Mouse (Mus musculus) activated CD4-positive, CD25-positive, alpha-beta regulatory T cell, adult 4 months (primary cell): Measurements from ENCODE around the gene Nkx2-3. TPM values are rescaled to one million over a fixed set of nuclear protein-coding genes. Genes with fewer than 3 reads are reported as not detected.

Experiments
- ATAC-seq: one replicate; pipeline ENCODE4 v1.8.0; 2017
- polyA plus RNA-seq, 2 experiments: library from polyadenylated mRNA; unstranded; fragments of 100-300 nt; shearing (Covaris generic); gene quantifications; one replicate each; pipeline ENCODE4 v1.2.1; 2017

Nkx2-3 gene
- not detected for polyA plus RNA-seq

- ATAC-seq = no peak
Measured at GRCm38 (mm10) chr19:43612051-43612450, at the start of gene Nkx2-3. Gene Nkx2-3, plus strand, starts transcription at chr19:43612325.

- no peak for ATAC-seq
Measured at GRCm38 (mm10) chr19:43563166-43563565, 49.0 kb upstream of the Nkx2-3 start.

- no peak for ATAC-seq
Measured at GRCm38 (mm10) chr19:43568298-43568697, 43.8 kb upstream of the Nkx2-3 start.

- no peak for ATAC-seq
Measured at GRCm38 (mm10) chr19:43569133-43569532, 43.0 kb upstream of the Nkx2-3 start.

GRCm38 (mm10) chr19:43570831-43571790 lies 41.0 kb upstream of the Nkx2-3 start:
- peak; percentile 86 for ATAC-seq

- no peak for ATAC-seq
Measured at GRCm38 (mm10) chr19:43579081-43579796, 32.9 kb upstream of the Nkx2-3 start.

GRCm38 (mm10) chr19:43581185-43581584 lies 30.9 kb upstream of the Nkx2-3 start:
- ATAC-seq = no peak

GRCm38 (mm10) chr19:43583192-43583591 lies 28.9 kb upstream of the Nkx2-3 start:
- no peak for ATAC-seq

GRCm38 (mm10) chr19:43583595-43583994 lies 28.5 kb upstream of the Nkx2-3 start:
- ATAC-seq = no peak

- ATAC-seq = no peak
Measured at GRCm38 (mm10) chr19:43584788-43585187, 27.3 kb upstream of the Nkx2-3 start.

- ATAC-seq = no peak
Measured at GRCm38 (mm10) chr19:43592026-43592425, 20.1 kb upstream of the Nkx2-3 start.

- ATAC-seq = no peak
Measured at GRCm38 (mm10) chr19:43596981-43597380, 15.1 kb upstream of the Nkx2-3 start.

GRCm38 (mm10) chr19:43598741-43599660 lies 13.1 kb upstream of the Nkx2-3 start:
- no peak for ATAC-seq

GRCm38 (mm10) chr19:43599776-43600544 lies 12.2 kb upstream of the Nkx2-3 start:
- no peak for ATAC-seq

- ATAC-seq = no peak
Measured at GRCm38 (mm10) chr19:43600545-43601331, 11.4 kb upstream of the Nkx2-3 start.

GRCm38 (mm10) chr19:43601440-43601839 lies 10.7 kb upstream of the Nkx2-3 start:
- ATAC-seq = no peak

GRCm38 (mm10) chr19:43601996-43602590 lies 10.0 kb upstream of the Nkx2-3 start:
- ATAC-seq = no peak

- no peak for ATAC-seq
Measured at GRCm38 (mm10) chr19:43603521-43603920, 8.6 kb upstream of the Nkx2-3 start.

- no peak for ATAC-seq
Measured at GRCm38 (mm10) chr19:43604492-43605120, 7.5 kb upstream of the Nkx2-3 start.
